Mouse (Mus musculus) limb, embryonic 11.5 days (tissue): ENCODE results near the gene Erp29. TPM values are rescaled to one million over a fixed set of nuclear protein-coding genes. Genes with fewer than 3 reads are reported as not detected.
A peak's percentile ranks its signal among the peaks of the same experiment; 100 is the strongest.

ENCODE experiments used
- ATAC-seq: fragments of 200-750 bp; cut with Nextera tagmentation; 2 replicates; pipeline ENCODE4 v1.8.0; 2017; ENCODE audit warnings: low read depth; ENCODE audit not compliant: insufficient number of reproducible peaks, low FRiP score, low TSS enrichment
- DNase-seq: peaks from one replicate; pipeline ENCODE4 v3.0.0-alpha.2; 2015; ENCODE audit warnings: low spot score
- H3K27ac ChIP-seq: fragments of 300-500 bp; sonication (generic); replicated peaks from 2 replicates; pipeline ENCODE4 v1.5.1; 2014; ENCODE audit warnings: low read depth, mild to moderate bottlenecking, low read length
- H3K27me3 ChIP-seq: fragments of 300-500 bp; sonication (generic); 2 replicates; pipeline ENCODE4 v1.6.1; 2014; ENCODE audit warnings: mild to moderate bottlenecking, low read length, mixed read lengths; ENCODE audit not compliant: control insufficient read depth, insufficient read depth
- H3K36me3 ChIP-seq: fragments of 300-500 bp; sonication (generic); 2 replicates; pipeline ENCODE4 v1.6.1; 2014; ENCODE audit warnings: mild to moderate bottlenecking, low read length, moderate library complexity, mixed read lengths; ENCODE audit not compliant: control insufficient read depth, insufficient read depth
- H3K4me1 ChIP-seq: fragments of 300-500 bp; sonication (generic); 2 replicates; pipeline ENCODE4 v1.6.1; 2014; ENCODE audit warnings: low read length, mixed read lengths; ENCODE audit not compliant: control insufficient read depth, insufficient read depth
- H3K4me2 ChIP-seq: fragments of 300-500 bp; sonication (generic); 2 replicates; pipeline ENCODE4 v1.6.1; 2014; ENCODE audit warnings: low read depth, mild to moderate bottlenecking, moderate library complexity; ENCODE audit not compliant: severe bottlenecking
- H3K4me3 ChIP-seq: fragments of 300-500 bp; sonication (generic); 2 replicates; pipeline ENCODE4 v1.5.1; 2014; ENCODE audit warnings: low read depth, low read length
- H3K9ac ChIP-seq: fragments of 300-500 bp; sonication (generic); 2 replicates; pipeline ENCODE4 v1.6.1; 2014; ENCODE audit warnings: mild to moderate bottlenecking, low read length
- H3K9me3 ChIP-seq: fragments of 300-500 bp; sonication (generic); 2 replicates; pipeline ENCODE4 v1.6.1; 2016; ENCODE audit warnings: low read length; ENCODE audit not compliant: control insufficient read depth
- WGBS: fragments of 180-500 bp; shearing (Covaris S2); extraction: QIAGEN DNeasy Blood & Tissue Kit; methylation state at CpG from one replicate; pipeline ENCODE4 v1.1.7; 2014; 5-methylcytosine and 5-hydroxymethylcytosine counted together
- polyA plus RNA-seq: library from polyadenylated mRNA; unstranded; fragments of >200 nt; fragmentation: Nextera tagmentation; extraction: Ambion mirVana; gene quantifications from 2 replicates; pipeline ENCODE4 v1.2.1, GENCODE M21; 2014

Erp29 gene
- polyA plus RNA-seq, 1 experiment from 2014 or later, result 100 TPM

GRCm38 (mm10) chr5:121393402-121393801 lies 58.9 kb downstream of the Erp29 start:
- no peaks in the 10 kb centered on the region for H3K36me3 ChIP-seq
- no peak overlapping the region for H3K27ac ChIP-seq
- H3K4me2 ChIP-seq, result no peak overlapping the region
- DNase-seq, result no peak
- no peaks in the 10 kb centered on the region for H3K9me3 ChIP-seq
- H3K4me1 ChIP-seq, result no peaks in the 10 kb centered on the region
- 80% methylated on average over 3 of the region's 3 CpGs for WGBS
- no peak overlapping the region for H3K4me3 ChIP-seq
- no peak overlapping the region for H3K9ac ChIP-seq
- H3K27me3 ChIP-seq, result no peaks in the 10 kb centered on the region
- ATAC-seq, result no peak

- 58% methylated on average over 16 of the region's 16 CpGs for WGBS
- H3K9me3 ChIP-seq, result no peaks in the 10 kb centered on the region
- no peak overlapping the region for H3K4me2 ChIP-seq
- H3K4me3 ChIP-seq, result no peak overlapping the region
- ATAC-seq (no peak), DNase-seq (peak; percentile 42)
- H3K9ac ChIP-seq, result no peak overlapping the region
- H3K27ac ChIP-seq, result no peak overlapping the region
- no peaks in the 10 kb centered on the region for H3K36me3 ChIP-seq
- no peaks in the 10 kb centered on the region for H3K4me1 ChIP-seq
- no peaks in the 10 kb centered on the region for H3K27me3 ChIP-seq
These were observed 59.5 kb downstream of the Erp29 start for GRCm38 (mm10) chr5:121392667-121393380.

GRCm38 (mm10) chr5:121389691-121390090 lies 62.6 kb downstream of the Erp29 start:
- H3K9ac ChIP-seq, result no peak overlapping the region
- no peaks in the 10 kb centered on the region for H3K27me3 ChIP-seq
- no peak for ATAC-seq
- no peak for DNase-seq
- no peaks in the 10 kb centered on the region for H3K9me3 ChIP-seq
- H3K4me2 ChIP-seq, result no peak overlapping the region
- H3K36me3 ChIP-seq, result no peaks in the 10 kb centered on the region
- H3K27ac ChIP-seq, result no peak overlapping the region
- no peaks in the 10 kb centered on the region for H3K4me1 ChIP-seq
- no peak overlapping the region for H3K4me3 ChIP-seq

GRCm38 (mm10) chr5:121389106-121389505 lies 63.2 kb downstream of the Erp29 start:
- WGBS, result 70% methylated on average over 7 of the region's 7 CpGs
- Histone ChIP-seq H3K27me3 (no peaks in the 10 kb centered on the region), H3K4me2 (no peak overlapping the region), H3K9ac (no peak overlapping the region), H3K9me3 (no peaks in the 10 kb centered on the region), H3K4me1 (no peaks in the 10 kb centered on the region), H3K4me3 (no peak overlapping the region), H3K36me3 (no peaks in the 10 kb centered on the region), H3K27ac (no peak overlapping the region)
- DNase-seq (no peak), ATAC-seq (no peak)

GRCm38 (mm10) chr5:121387126-121387525 lies 65.2 kb downstream of the Erp29 start:
- H3K27ac ChIP-seq, result no peak overlapping the region
- H3K4me1 ChIP-seq, result no peaks in the 10 kb centered on the region
- ATAC-seq (no peak), DNase-seq (no peak)
- H3K36me3 ChIP-seq, result no peaks in the 10 kb centered on the region
- no peak overlapping the region for H3K4me3 ChIP-seq
- no peaks in the 10 kb centered on the region for H3K9me3 ChIP-seq
- no peak overlapping the region; the same call in 1 of the 2 replicates for H3K4me2 ChIP-seq
- H3K9ac ChIP-seq, result no peak overlapping the region
- 63% methylated on average over 4 of the region's 4 CpGs for WGBS
- no peaks in the 10 kb centered on the region for H3K27me3 ChIP-seq

GRCm38 (mm10) chr5:121386120-121386909 lies 66.0 kb downstream of the Erp29 start:
- H3K27ac ChIP-seq, result no peak overlapping the region
- no peaks in the 10 kb centered on the region for H3K27me3 ChIP-seq
- no peak overlapping the region for H3K9ac ChIP-seq
- H3K4me3 ChIP-seq, result peak overlapping the region; percentile 76; the same call in 1 of the 2 replicates
- peaks cover under 1% of the 10 kb centered on the region; the same call in 1 of the 2 replicates for H3K36me3 ChIP-seq
- no peak for ATAC-seq
- no peaks in the 10 kb centered on the region for H3K9me3 ChIP-seq
- DNase-seq, result no peak
- H3K4me1 ChIP-seq, result no peaks in the 10 kb centered on the region
- peak overlapping the region; percentile 89 for H3K4me2 ChIP-seq
- WGBS, result 30% methylated on average over 22 of the region's 22 CpGs

GRCm38 (mm10) chr5:121385461-121386119 lies 66.7 kb downstream of the Erp29 start, which contains the start of gene Trafd1:
TSS of gene Trafd1 (minus strand) at chr5:121385632.
- peak; percentile 94 for DNase-seq
- no peaks in the 10 kb centered on the region for H3K27me3 ChIP-seq
- H3K27ac ChIP-seq, result 0 out of 2 replicates have a peak within 1 kb of the TSS, but pooled peaks have one; percentile 42
- WGBS, result under 1% methylated on average over 41 of the region's 45 CpGs
- H3K4me3 ChIP-seq, result peak within 1 kb of the TSS; percentile 76
- H3K36me3 ChIP-seq, result peaks cover 7% of the 10 kb centered on the region; the same call in 1 of the 2 replicates
- H3K9me3 ChIP-seq, result no peaks in the 10 kb centered on the region; the same call in 1 of the 2 replicates
- peak within 1 kb of the TSS; percentile 79 for H3K9ac ChIP-seq
- no peaks in the 10 kb centered on the region for H3K4me1 ChIP-seq
- H3K4me2 ChIP-seq, result peak within 1 kb of the TSS; percentile 89
- peak; percentile 93 for ATAC-seq
